Mouse (Mus musculus) limb, embryonic 14.5 days (tissue): ENCODE measurements around the gene Otol1. TPM values are rescaled to one million over a fixed set of nuclear protein-coding genes. Genes with fewer than 3 reads are reported as not detected.

Experiments used
- ATAC-seq: fragments of 200-750 bp; cut with Nextera tagmentation; 2 replicates; pipeline ENCODE4 v1.8.0; 2017; ENCODE audit warnings: low read depth, moderate number of reproducible peaks, moderate TSS enrichment; ENCODE audit not compliant: low FRiP score
- DNase-seq: peaks from one replicate; pipeline ENCODE4 v3.0.0-alpha.2; 2015; ENCODE audit warnings: low spot score
- H3K27ac ChIP-seq: fragments of 300-500 bp; sonication (generic); replicated peaks from 2 replicates; pipeline ENCODE4 v1.5.1; 2014; ENCODE audit warnings: low read depth, mild to moderate bottlenecking, low read length, moderate library complexity, mixed read lengths
- H3K27me3 ChIP-seq: fragments of 300-500 bp; sonication (generic); 2 replicates; pipeline ENCODE4 v1.6.1; 2014; ENCODE audit warnings: low read length, mixed read lengths; ENCODE audit not compliant: control insufficient read depth, insufficient read depth
- H3K36me3 ChIP-seq: fragments of 300-500 bp; sonication (generic); 2 replicates; pipeline ENCODE4 v1.6.1; 2014; ENCODE audit warnings: mild to moderate bottlenecking, low read length, moderate library complexity, mixed read lengths; ENCODE audit not compliant: control insufficient read depth, insufficient read depth
- H3K4me1 ChIP-seq: fragments of 300-500 bp; sonication (generic); 2 replicates; pipeline ENCODE4 v1.6.1; 2014; ENCODE audit warnings: antibody characterized with exemption, low read length, mixed read lengths; ENCODE audit not compliant: control insufficient read depth, insufficient read depth
- H3K4me2 ChIP-seq: fragments of 300-500 bp; sonication (generic); replicated peaks from 2 replicates; pipeline ENCODE4 v1.6.1; 2014; ENCODE audit warnings: low read depth, mild to moderate bottlenecking, low read length, moderate library complexity; ENCODE audit not compliant: severe bottlenecking
- H3K4me3 ChIP-seq: fragments of 300-500 bp; sonication (generic); replicated peaks from 2 replicates; pipeline ENCODE4 v1.5.1; 2014; ENCODE audit warnings: low read length
- H3K9ac ChIP-seq: fragments of 300-500 bp; sonication (generic); 2 replicates; pipeline ENCODE4 v1.6.1; 2014; ENCODE audit warnings: mild to moderate bottlenecking, low read depth, low read length, moderate library complexity; ENCODE audit not compliant: severe bottlenecking
- H3K9me3 ChIP-seq: fragments of 300-500 bp; sonication (generic); 2 replicates; pipeline ENCODE4 v1.6.1; 2016; ENCODE audit warnings: low read length; ENCODE audit not compliant: control insufficient read depth
- POLR2A ChIP-seq: fragments of 200-500 bp; IDR thresholded peaks from 2 replicates; pipeline ENCODE4 v1.8.0; 2012; ENCODE audit warnings: inconsistent platforms, mild to moderate bottlenecking, moderate library complexity, borderline replicate concordance; ENCODE audit not compliant: insufficient read depth, insufficient read length; ENCODE audit errors: extremely low read depth
- WGBS: fragments of 180-500 bp; shearing (Covaris S2); extraction: QIAGEN DNeasy Blood & Tissue Kit; methylation state at CpG from one replicate; pipeline ENCODE4 v1.1.7; 2014; 5-methylcytosine and 5-hydroxymethylcytosine counted together
- polyA plus RNA-seq, 2 experiments: library from polyadenylated mRNA; depleted of rRNA in 1 of 2; stranded (reverse) in 1 of 2; unstranded in 1 of 2; fragments of >200 nt; fragmentation: Nextera tagmentation in 1 of 2; extraction: Ambion mirVana in 1 of 2; gene quantifications; 2 replicates each; pipeline versions ENCODE4 v1.2.1 to v1.2.3; 2012 to 2014

The Otol1 gene
- polyA plus RNA-seq (2012; rRNA removed) (not detected in 2 replicates), polyA plus RNA-seq (2014; fragmentation: Nextera tagmentation; extraction: Ambion mirVana) (not detected in 2 replicates)

- DNase-seq (no peak), ATAC-seq (no peak)
- H3K4me1 ChIP-seq, result peaks cover 3% of the 10 kb centered on the region; the same call in 1 of the 2 replicates
- TF ChIP-seq POLR2A, result no peak
- H3K9me3 ChIP-seq, result no peaks in the 10 kb centered on the region
- H3K4me3 ChIP-seq, result no peak within 1 kb of the TSS
- H3K9ac ChIP-seq, result no peak within 1 kb of the TSS
- WGBS, result 74% methylated on average over 4 of the region's 4 CpGs
- H3K27ac ChIP-seq, result no peak within 1 kb of the TSS
- no peaks in the 10 kb centered on the region for H3K27me3 ChIP-seq
- H3K36me3 ChIP-seq, result no peaks in the 10 kb centered on the region
- no peak within 1 kb of the TSS for H3K4me2 ChIP-seq
These were observed at the start of gene Otol1 for GRCm38 (mm10) chr3:70007313-70007712. Otol1 (plus strand) TSS chr3:70007613.

GRCm38 (mm10) chr3:69962187-69962586, 45.2 kb upstream of the Otol1 start:
- 55% methylated on average over 5 of the region's 5 CpGs for WGBS
- Histone ChIP-seq H3K27me3 (no peaks in the 10 kb centered on the region), H3K36me3 (no peaks in the 10 kb centered on the region), H3K4me3 (no peak overlapping the region), H3K9ac (no peak overlapping the region), H3K9me3 (no peaks in the 10 kb centered on the region), H3K4me2 (no peak overlapping the region), H3K27ac (no peak overlapping the region), H3K4me1 (no peaks in the 10 kb centered on the region)
- no peak for DNase-seq
- TF ChIP-seq POLR2A, result no peak
- ATAC-seq, result no peak

- 38% methylated on average over 6 of the region's 6 CpGs for WGBS
- Histone ChIP-seq H3K4me3 (no peak overlapping the region), H3K4me1 (no peaks in the 10 kb centered on the region), H3K9ac (no peak overlapping the region), H3K27ac (no peak overlapping the region), H3K36me3 (no peaks in the 10 kb centered on the region), H3K9me3 (no peaks in the 10 kb centered on the region), H3K4me2 (no peak overlapping the region), H3K27me3 (no peaks in the 10 kb centered on the region)
- no peak for DNase-seq
- ATAC-seq, result no peak
- no peak for TF ChIP-seq POLR2A
These were observed 35.8 kb upstream of the Otol1 start for GRCm38 (mm10) chr3:69971482-69972097.

- TF ChIP-seq POLR2A, result no peak
- ATAC-seq, result no peak
- no peaks in the 10 kb centered on the region for H3K27me3 ChIP-seq
These were observed 29.3 kb upstream of the Otol1 start for GRCm38 (mm10) chr3:69978092-69978491.

GRCm38 (mm10) chr3:69993806-69994205, 13.6 kb upstream of the Otol1 start:
- H3K9me3 ChIP-seq, result no peaks in the 10 kb centered on the region
- no peak overlapping the region for H3K4me3 ChIP-seq
- ATAC-seq (no peak), DNase-seq (no peak)
- no peaks in the 10 kb centered on the region for H3K27me3 ChIP-seq
- H3K4me2 ChIP-seq, result no peak overlapping the region
- TF ChIP-seq POLR2A, result no peak
- no peaks in the 10 kb centered on the region for H3K36me3 ChIP-seq
- H3K27ac ChIP-seq, result no peak overlapping the region
- no peaks in the 10 kb centered on the region for H3K4me1 ChIP-seq
- no peak overlapping the region for H3K9ac ChIP-seq
- WGBS, result 18% methylated on average over 4 of the region's 4 CpGs

More at GRCm38 (mm10) chr3:69978092-69978491, 29.3 kb upstream of the Otol1 start:
- Histone ChIP-seq H3K27ac (no peak overlapping the region), H3K4me3 (no peak overlapping the region), H3K9ac (no peak overlapping the region), H3K4me2 (no peak overlapping the region), H3K36me3 (no peaks in the 10 kb centered on the region), H3K4me1 (no peaks in the 10 kb centered on the region), H3K9me3 (no peaks in the 10 kb centered on the region)
- DNase-seq, result no peak
